Mouse (Mus musculus): ENCODE measurements around the gene Zdhhc4.

Gene Zdhhc4

GRCm38 (mm10) chr5:143272108-143272507 is 56.9 kb downstream of the Zdhhc4 start:
- DNase-seq: no peak

GRCm38 (mm10) chr5:143271642-143272041 is 57.4 kb downstream of the Zdhhc4 start:
- DNase-seq: no peak

GRCm38 (mm10) chr5:143270151-143270519 is 58.9 kb downstream of the Zdhhc4 start:
- no peak for DNase-seq

GRCm38 (mm10) chr5:143269363-143270150 is 59.5 kb downstream of the Zdhhc4 start, which contains the start of gene Zfp316:
Gene Zfp316, minus strand, starts transcription at chr5:143270022.
- peak; percentile 83 for DNase-seq

- peak; percentile 59 for DNase-seq
These were observed 60.1 kb downstream of the Zdhhc4 start for GRCm38 (mm10) chr5:143268985-143269362.

GRCm38 (mm10) chr5:143266794-143267193 is 62.3 kb downstream of the Zdhhc4 start:
- no peak for DNase-seq
